Mouse (Mus musculus) G1E (cell line): ENCODE measurements around the gene 1700013H16Rik. TPM values are rescaled to one million over a fixed set of nuclear protein-coding genes. Genes with fewer than 3 reads are reported as not detected.
"Not testable (repeated sequence)": the region's sequence is repeated elsewhere in the genome, so short reads cannot be mapped to it uniquely, and the experiment has no call there.

Experiments used
- ATAC-seq: 2 replicates; pipeline ENCODE4 v1.8.0; 2016; ENCODE audit warnings: mild to moderate bottlenecking; ENCODE audit not compliant: insufficient number of reproducible peaks, poor library complexity, low FRiP score, severe bottlenecking; ENCODE audit errors: extremely low read depth
- DNase-seq: peaks from one replicate; pipeline ENCODE4 v3.0.0; 2012; ENCODE audit warnings: low spot score
- H3K27me3 ChIP-seq: 2 replicates; pipeline ENCODE4 v1.6.1; 2012; ENCODE audit warnings: mild to moderate bottlenecking, low read length, inconsistent platforms; ENCODE audit not compliant: insufficient read depth
- H3K36me3 ChIP-seq: replicated peaks from 2 replicates; pipeline ENCODE3; 2012; ENCODE audit warnings: mild to moderate bottlenecking, inconsistent platforms
- H3K4me1 ChIP-seq: 2 replicates; pipeline ENCODE4 v1.6.1; 2012; ENCODE audit warnings: low read depth, low read length, inconsistent platforms, mixed read lengths; ENCODE audit not compliant: insufficient read depth
- H3K4me3 ChIP-seq: 2 replicates; pipeline ENCODE4 v1.5.1; 2012; ENCODE audit warnings: low read depth, mild to moderate bottlenecking, inconsistent platforms, low read length, moderate library complexity, mixed read lengths
- H3K9me3 ChIP-seq: replicated peaks from 2 replicates; pipeline ENCODE4 v1.6.1; 2012; ENCODE audit warnings: inconsistent platforms
- CTCF ChIP-seq: IDR thresholded peaks from 2 replicates; pipeline ENCODE4 v1.5.1; 2012; ENCODE audit warnings: low read depth, low read length, inconsistent platforms, mixed read lengths
- GATA1 ChIP-seq: IDR thresholded peaks from 2 replicates; pipeline ENCODE4 v1.6.1; 2012; ENCODE audit warnings: borderline replicate concordance, low read length, inconsistent platforms, mixed read lengths
- GATA2 ChIP-seq: IDR thresholded peaks from 2 replicates; pipeline ENCODE4 v1.6.1; 2012; ENCODE audit warnings: low read depth, low read length, inconsistent platforms, borderline replicate concordance
- POLR2AphosphoS5 ChIP-seq: IDR thresholded peaks from 2 replicates; pipeline ENCODE4 v1.6.1; 2012; ENCODE audit warnings: low read depth, low read length, inconsistent platforms; ENCODE audit not compliant: insufficient replicate concordance
- TAL1 ChIP-seq: conservative IDR thresholded peaks from 2 replicates; pipeline ENCODE4 v1.6.1; 2012; ENCODE audit warnings: low read depth, low read length, inconsistent platforms, mixed read lengths
- polyA plus RNA-seq: library from polyadenylated mRNA; stranded (reverse); fragments of >175 nt; gene quantifications from 2 replicates; pipeline ENCODE4 v1.2.3, GENCODE M21; 2012
- total RNA-seq, 2 experiments: library from RNA; stranded (forward) in 1 of 2; stranded (reverse) in 1 of 2; fragments of 200-1000 nt in 1 of 2; fragments of >200 nt in 1 of 2; fragmentation: Nextera tagmentation in 1 of 2; gene quantifications; 2 replicates each; pipeline ENCODE4 v1.2.3; 2014 to 2017

Gene 1700013H16Rik
- not detected in 2 replicates for total RNA-seq (2014; fragmentation: Nextera tagmentation)
- not detected in 2 replicates for total RNA-seq (2017)
- polyA plus RNA-seq: not detected in 2 replicates

DNA sequence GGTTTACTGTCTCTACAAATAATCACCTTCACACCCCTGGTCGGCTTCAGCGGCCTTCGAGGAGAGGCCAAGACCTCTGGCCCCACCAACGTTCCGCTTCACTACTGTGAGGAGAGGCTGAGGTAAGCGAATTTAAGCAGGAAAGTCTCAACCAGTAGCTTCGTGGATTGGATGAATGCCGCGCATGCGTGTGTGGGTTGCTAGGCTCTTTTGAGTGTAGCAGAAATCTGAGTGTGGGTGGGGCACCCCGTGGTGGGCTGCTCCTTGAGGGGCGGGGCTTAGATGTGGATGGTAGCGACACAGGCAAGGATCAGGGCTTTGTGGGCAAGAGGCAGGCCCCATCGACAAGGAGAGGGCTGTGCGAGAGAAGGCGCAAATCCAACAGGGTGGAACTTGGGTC is at the start of gene 1700013H16Rik:
Gene 1700013H16Rik, minus strand, starts transcription at position 96 of the 400 bp plus-strand sequence.
- peaks cover 20% of the 10 kb centered on the region for H3K9me3 ChIP-seq
- ATAC-seq (no peak), DNase-seq (no peak)
- H3K4me1 ChIP-seq: no peaks in the 10 kb centered on the region
- H3K36me3 ChIP-seq: no peaks in the 10 kb centered on the region
- H3K4me3 ChIP-seq: no peak within 1 kb of the TSS
- TF ChIP-seq CTCF (no peak), TAL1 (no peak), POLR2AphosphoS5 (no peak), GATA1 (no peak), GATA2 (no peak)
- H3K27me3 ChIP-seq: no peaks in the 10 kb centered on the region

DNA sequence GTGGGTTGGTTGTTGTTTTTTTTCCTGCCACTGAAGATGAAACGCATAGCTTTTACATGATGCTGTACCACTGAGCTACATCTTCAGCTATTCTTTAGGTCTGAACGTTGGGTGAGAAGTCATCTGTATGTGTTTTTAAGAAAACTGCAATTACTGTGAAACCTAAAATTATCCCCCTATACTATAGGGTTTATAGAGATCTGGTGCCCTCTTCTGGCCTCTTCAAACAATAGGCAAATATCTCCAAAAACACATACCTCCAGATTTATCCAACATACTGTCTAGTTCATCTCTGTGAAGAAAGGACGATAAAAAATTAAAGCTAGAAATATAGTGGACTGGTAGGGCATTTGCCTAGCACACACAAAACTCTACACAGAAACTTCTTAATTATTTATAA is 41.4 kb upstream of the 1700013H16Rik start:
- H3K4me3 ChIP-seq: no peak overlapping the region
- DNase-seq (no peak), ATAC-seq (no peak)
- no peaks in the 10 kb centered on the region for H3K27me3 ChIP-seq
- no peaks in the 10 kb centered on the region for H3K4me1 ChIP-seq
- H3K36me3 ChIP-seq: no peaks in the 10 kb centered on the region
- H3K9me3 ChIP-seq: no peaks in the 10 kb centered on the region
- TF ChIP-seq GATA2 (no peak), CTCF (no peak), TAL1 (no peak), GATA1 (no peak), POLR2AphosphoS5 (no peak)

DNA sequence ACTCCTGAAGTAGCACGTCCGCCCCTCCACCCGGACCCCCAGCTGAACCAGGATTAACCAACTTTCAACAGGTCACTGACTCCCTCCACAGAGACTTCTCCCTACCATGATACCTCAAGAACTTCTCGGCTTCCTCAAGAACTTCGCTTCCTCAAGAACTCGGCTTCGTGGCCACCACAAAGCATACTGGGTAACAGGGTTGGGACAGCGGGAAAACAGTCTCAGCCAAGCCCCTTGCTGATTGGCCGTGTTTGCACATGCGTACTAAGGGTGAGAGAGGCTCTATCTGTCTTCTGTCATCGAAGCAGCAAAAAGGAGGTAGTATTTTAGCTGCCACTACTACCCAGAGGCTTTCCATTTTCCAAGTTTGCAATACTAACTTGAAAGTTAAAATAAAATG is 39.9 kb upstream of the 1700013H16Rik start, which contains the start of gene Xlr:
Gene Xlr, minus strand, starts transcription at position 188 of the 400 bp plus-strand sequence.
- H3K9me3 ChIP-seq, H3K27me3 ChIP-seq, H3K4me1 ChIP-seq, ATAC-seq, H3K4me3 ChIP-seq, DNase-seq, H3K36me3 ChIP-seq: not testable (repeated sequence)

DNA sequence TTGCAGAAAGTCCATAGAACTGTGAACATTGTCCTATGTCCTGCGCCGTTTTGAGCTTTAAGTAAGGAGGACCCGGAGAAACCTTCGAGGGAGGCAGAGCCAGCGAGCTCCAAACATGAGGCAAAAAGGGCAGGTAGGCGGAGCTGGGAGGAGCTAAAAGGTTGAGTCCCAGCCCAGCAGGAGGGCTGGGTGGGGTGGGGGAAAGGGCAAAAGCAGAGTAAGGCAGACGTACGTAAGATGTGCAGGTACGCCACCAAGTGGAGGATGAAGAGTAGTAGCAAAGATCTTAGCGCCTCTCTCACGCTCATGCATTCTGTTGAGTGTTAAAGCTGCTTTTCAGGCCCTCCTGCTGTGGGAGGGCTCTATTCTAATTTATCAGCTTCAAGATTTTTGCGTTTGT is 18.6 kb upstream of the 1700013H16Rik start, which contains the start of gene Zfp36l3:
Gene Zfp36l3, minus strand, starts transcription at position 119 of the 400 bp plus-strand sequence.
- Histone ChIP-seq H3K4me1 (no peaks in the 10 kb centered on the region), H3K9me3 (peaks cover 20% of the 10 kb centered on the region), H3K4me3 (no peak within 1 kb of the TSS), H3K27me3 (no peaks in the 10 kb centered on the region), H3K36me3 (no peaks in the 10 kb centered on the region)
- DNase-seq (no peak), ATAC-seq (no peak)
- TF ChIP-seq POLR2AphosphoS5: no peak
- no peak for TF ChIP-seq GATA1
- no peak for TF ChIP-seq CTCF
- TF ChIP-seq TAL1: no peak
- no peak for TF ChIP-seq GATA2

DNA sequence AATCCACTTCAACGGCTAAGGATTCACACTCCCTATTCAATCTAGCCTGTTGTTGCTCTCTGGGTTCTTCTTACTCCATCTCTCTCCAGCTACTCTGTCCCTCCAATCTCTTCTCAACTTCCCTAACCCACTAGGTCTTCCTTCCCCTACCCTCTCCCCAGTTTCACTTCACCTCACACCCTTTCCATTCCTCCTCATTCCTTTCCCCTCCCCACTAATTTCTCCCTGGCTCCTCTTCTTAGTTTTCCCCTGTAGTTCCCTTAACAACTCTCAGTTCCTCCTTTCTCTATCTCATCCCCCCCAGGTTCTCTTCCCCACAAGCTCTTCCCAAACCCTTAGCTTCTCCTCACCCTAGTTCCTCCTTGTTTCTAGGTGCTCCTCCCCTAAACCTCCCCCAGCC is 4.8 kb downstream of the 1700013H16Rik start:
- TF ChIP-seq POLR2AphosphoS5 (no peak), GATA1 (no peak), TAL1 (no peak), GATA2 (no peak), CTCF (no peak)
- DNase-seq (no peak), ATAC-seq (no peak)
- Histone ChIP-seq H3K36me3 (no peaks in the 10 kb centered on the region), H3K4me1 (no peaks in the 10 kb centered on the region), H3K4me3 (no peak overlapping the region), H3K27me3 (no peaks in the 10 kb centered on the region), H3K9me3 (peaks cover 19% of the 10 kb centered on the region)

DNA sequence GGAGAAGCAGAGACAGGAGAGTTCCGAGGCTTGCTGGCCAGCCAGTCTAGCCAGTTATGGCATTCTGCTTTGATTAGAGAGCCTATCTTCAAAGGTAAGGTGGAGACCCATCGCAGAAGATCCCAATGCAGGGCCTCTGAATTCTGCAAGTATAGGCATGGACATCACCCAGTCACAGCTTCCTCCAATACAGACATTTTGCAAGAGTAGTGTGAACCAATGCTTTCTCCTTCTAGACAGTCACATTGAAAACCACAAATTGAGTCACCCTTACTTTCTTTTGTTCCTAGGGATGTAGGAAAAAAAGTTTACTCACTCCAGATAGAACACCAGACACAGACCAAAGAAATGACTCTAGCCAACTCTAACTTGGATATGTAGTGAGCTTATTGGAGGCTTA is 28.7 kb downstream of the 1700013H16Rik start:
- ATAC-seq (no peak), DNase-seq (no peak)
- no peaks in the 10 kb centered on the region for H3K9me3 ChIP-seq
- no peak overlapping the region for H3K4me3 ChIP-seq
- H3K27me3 ChIP-seq: no peaks in the 10 kb centered on the region
- no peaks in the 10 kb centered on the region for H3K4me1 ChIP-seq
- H3K36me3 ChIP-seq: no peaks in the 10 kb centered on the region
- no peak for TF ChIP-seq TAL1
- no peak for TF ChIP-seq GATA2
- no peak for TF ChIP-seq POLR2AphosphoS5
- TF ChIP-seq GATA1: no peak
- TF ChIP-seq CTCF: no peak
